ENCODE assay signal across 8 mouse cellular contexts in genomic region chr19:6277661-6278438, GRCm38 (mm10). TPM values are rescaled to one million over a fixed set of nuclear protein-coding genes. Genes with fewer than 3 reads are reported as not detected.
A peak's percentile ranks its signal among the peaks of the same experiment; 100 is the strongest.
DNase-seq lines count a peak whose midpoint lies in the region; ATAC-seq and TF ChIP-seq lines count a peak whose summit lies in the region.

No protein-coding gene starts in this region.

- H3K4me1 ChIP-seq in ES-Bruce4 (ENCODE audit: control insufficient read depth, insufficient read depth, low read length), result peaks cover 4% of the 10 kb centered on the region
- peaks cover 10% of the 10 kb centered on the region for H3K4me1 ChIP-seq in bone marrow, adult 2 months (ENCODE audit: control insufficient read depth, insufficient read depth, low read length)
- H3K4me1 ChIP-seq in forebrain, embryonic 13.5 days, result peaks cover 37% of the 10 kb centered on the region
- H3K4me1 ChIP-seq in hindbrain, embryonic 12.5 days, result peaks cover 39% of the 10 kb centered on the region
- H3K4me1 ChIP-seq in liver, embryonic 11.5 days (replicated peaks; ENCODE audit: control insufficient read depth, insufficient read depth, low read length), result peaks cover 57% of the 10 kb centered on the region

- H3K9ac ChIP-seq in ES-Bruce4 (ENCODE audit: low read depth, poor library complexity, severe bottlenecking), result peak overlapping the region; percentile 66
- peak overlapping the region; percentile 85 for H3K9ac ChIP-seq in forebrain, embryonic 13.5 days
- peak overlapping the region; percentile 82 for H3K9ac ChIP-seq in hindbrain, embryonic 12.5 days
- peak overlapping the region; percentile 91 for H3K9ac ChIP-seq in liver, embryonic 11.5 days (ENCODE audit: low read depth, low read length)

- H3K36me3 ChIP-seq in ES-Bruce4 (ENCODE audit: control insufficient read depth, insufficient read depth, low read length, poor library complexity, severe bottlenecking), result peaks cover 15% of the 10 kb centered on the region
- peaks cover 33% of the 10 kb centered on the region for H3K36me3 ChIP-seq in forebrain, embryonic 13.5 days (ENCODE audit: poor library complexity, severe bottlenecking)
- H3K36me3 ChIP-seq in hindbrain, embryonic 12.5 days, result peaks cover 33% of the 10 kb centered on the region
- peaks cover 22% of the 10 kb centered on the region for H3K36me3 ChIP-seq in liver, embryonic 11.5 days (ENCODE audit: control insufficient read depth, insufficient read depth, low read length)

- ATAC-seq in forebrain, embryonic 13.5 days, result no peak
- no peak for ATAC-seq in hindbrain, embryonic 12.5 days (ENCODE audit: low FRiP score)
- no peak for ATAC-seq in liver, embryonic 11.5 days (replicated peaks; ENCODE audit: low FRiP score)
- ATAC-seq in monocyte, adult 5-6 weeks (replicated peaks; ENCODE audit: insufficient number of reproducible peaks, low FRiP score, low TSS enrichment, poor library complexity, severe bottlenecking), result peak; percentile 41

- H3K27me3 ChIP-seq in ES-Bruce4 (ENCODE audit: control insufficient read depth, insufficient read depth, low read length, poor library complexity, severe bottlenecking), result no peaks in the 10 kb centered on the region
- H3K27me3 ChIP-seq in forebrain, embryonic 13.5 days, result no peaks in the 10 kb centered on the region
- no peaks in the 10 kb centered on the region for H3K27me3 ChIP-seq in hindbrain, embryonic 12.5 days
- H3K27me3 ChIP-seq in liver, embryonic 11.5 days (replicated peaks; ENCODE audit: control insufficient read depth, insufficient read depth, low read length), result no peaks in the 10 kb centered on the region

- whole genome bisulfite sequencing in bone marrow, adult 2 months, result 13% methylated on average over 10 of the region's 10 CpGs
- 9% methylated on average over 10 of the region's 10 CpGs for WGBS in forebrain, embryonic 13.5 days
- WGBS in hindbrain, embryonic 12.5 days, result 7% methylated on average over 10 of the region's 10 CpGs
- 11% methylated on average over 10 of the region's 10 CpGs for WGBS in liver, embryonic 11.5 days

- H3K4me2 ChIP-seq in forebrain, embryonic 13.5 days, result peak overlapping the region; percentile 94
- peak overlapping the region; percentile 78 for H3K4me2 ChIP-seq in hindbrain, embryonic 12.5 days (replicated peaks)
- peak overlapping the region; percentile 99 for H3K4me2 ChIP-seq in liver, embryonic 11.5 days

- TF ChIP-seq POLR2A in ES-Bruce4 (IDR thresholded peaks at IDR 0.05; ENCODE audit: insufficient read depth, low read length), result no peak
- no peak for TF ChIP-seq POLR2A in bone marrow, adult 2 months (IDR thresholded peaks at IDR 0.05; ENCODE audit: borderline replicate concordance, control insufficient read depth, low read depth, low read length)

- H3K27ac ChIP-seq in ES-Bruce4 (ENCODE audit: insufficient read depth, low read length), result peak overlapping the region; percentile 84
- peak overlapping the region; percentile 93 for H3K27ac ChIP-seq in bone marrow, adult 2 months (ENCODE audit: control insufficient read depth, insufficient read depth, low read depth, low read length, poor library complexity)
- no peak overlapping the region for H3K27ac ChIP-seq in forebrain, embryonic 13.5 days
- H3K27ac ChIP-seq in hindbrain, embryonic 12.5 days, result peak overlapping the region; percentile 0; the same call in 1 of the 2 replicates
- peak overlapping the region; percentile 82 for H3K27ac ChIP-seq in liver, embryonic 11.5 days (ENCODE audit: low read depth, low read length)

- no peak; the same call in 1 of the 2 replicates for TF ChIP-seq EP300 in ES-Bruce4 (IDR thresholded peaks at IDR 0.05; ENCODE audit: insufficient read depth, low read depth, low read length)

- TF ChIP-seq CTCF in ES-Bruce4 (IDR thresholded peaks at IDR 0.05; ENCODE audit: low read depth, low read length), result no peak
- no peak for TF ChIP-seq CTCF in bone marrow, adult 2 months (IDR thresholded peaks at IDR 0.05; ENCODE audit: control insufficient read depth, insufficient read depth, low read length)

- no peak for DNase-seq in liver, embryonic 11.5 days (ENCODE audit: low spot score)
- peak; percentile 87 for DNase-seq in urinary bladder, postnatal 14 days (ENCODE audit: low spot score)
- DNase-seq in layer of hippocampus, postnatal 36 days, result no peak

- peak overlapping the region; percentile 86 for H3K4me3 ChIP-seq in ES-Bruce4 (ENCODE audit: low read depth, low read length)
- peak overlapping the region; percentile 100 for H3K4me3 ChIP-seq in bone marrow, adult 2 months (replicated peaks; ENCODE audit: control insufficient read depth, low read depth, low read length)
- H3K4me3 ChIP-seq in forebrain, embryonic 13.5 days, result peak overlapping the region; percentile 86
- H3K4me3 ChIP-seq in hindbrain, embryonic 12.5 days, result peak overlapping the region; percentile 88
- H3K4me3 ChIP-seq in liver, embryonic 11.5 days (ENCODE audit: low read depth, low read length), result peak overlapping the region; percentile 88

- H3K9me3 ChIP-seq in ES-Bruce4 (replicated peaks; ENCODE audit: control insufficient read depth, insufficient read depth, low read length, poor library complexity, severe bottlenecking), result no peaks in the 10 kb centered on the region
- no peaks in the 10 kb centered on the region for H3K9me3 ChIP-seq in forebrain, embryonic 13.5 days (replicated peaks)
- H3K9me3 ChIP-seq in hindbrain, embryonic 12.5 days (replicated peaks), result no peaks in the 10 kb centered on the region
- H3K9me3 ChIP-seq in liver, embryonic 11.5 days (ENCODE audit: control insufficient read depth, low read length), result no peaks in the 10 kb centered on the region

RNA-seq across cellular contexts. Expression of gene Ehd1, which starts 1.3 kb away (rescaled TPM):
- polyA plus RNA-seq in ES-Bruce4 (2011; ENCODE audit: insufficient read depth, insufficient read length, low read depth, missing spikeins), result 81.0 and 81.6 TPM in 2 replicates
- polyA plus RNA-seq in bone marrow, adult 2 months (2011; ENCODE audit: insufficient read depth, insufficient read length, low replicate concordance, missing spikeins), result 40.0 and 63.1 TPM in 2 replicates
- 74.3 and 75.6 TPM in 2 replicates for polyA plus RNA-seq in forebrain, embryonic 13.5 days (2015; fragmentation: Nextera tagmentation; extraction: Ambion mirVana)
- polyA plus RNA-seq in hindbrain, embryonic 12.5 days (2016; fragmentation: Nextera tagmentation; extraction: Ambion mirVana), result 90.8 and 92.7 TPM in 2 replicates
- 96.5 and 105 TPM in 2 replicates for polyA plus RNA-seq in liver, embryonic 11.5 days (2014; fragmentation: Nextera tagmentation; extraction: Ambion mirVana)
- total RNA-seq in monocyte, adult 5-6 weeks (2017), result 40.8 to 62.5 TPM (median 59.6 TPM) in 3 replicates
- 10 to 100 TPM; 72.8 to 82.2 TPM for total RNA-seq in layer of hippocampus, postnatal 36 days (2021)

RNA-seq across cellular contexts. Expression of gene Cdc42bpg, which starts 28.4 kb away (rescaled TPM):
- 57.7 and 60.5 TPM in 2 replicates for polyA plus RNA-seq in ES-Bruce4 (2011; ENCODE audit: insufficient read depth, insufficient read length, low read depth, missing spikeins)
- 7.2 and 13.6 TPM in 2 replicates for polyA plus RNA-seq in bone marrow, adult 2 months (2011; ENCODE audit: insufficient read depth, insufficient read length, low replicate concordance, missing spikeins)
- polyA plus RNA-seq in forebrain, embryonic 13.5 days (2015; fragmentation: Nextera tagmentation; extraction: Ambion mirVana), result 0.22 and 0.39 TPM in 2 replicates
- 0.48 and 0.61 TPM in 2 replicates for polyA plus RNA-seq in hindbrain, embryonic 12.5 days (2016; fragmentation: Nextera tagmentation; extraction: Ambion mirVana)
- polyA plus RNA-seq in liver, embryonic 11.5 days (2014; fragmentation: Nextera tagmentation; extraction: Ambion mirVana), result 0.26 and 1.2 TPM in 2 replicates
- 1.9 to 4.3 TPM (median 2.2 TPM) in 3 replicates for total RNA-seq in monocyte, adult 5-6 weeks (2017)
- 1 to 10 TPM; 4.3 to 6.9 TPM for total RNA-seq in layer of hippocampus, postnatal 36 days (2021)

RNA-seq across cellular contexts. Expression of gene Atg2a, which starts 36.4 kb away (rescaled TPM):
- polyA plus RNA-seq in ES-Bruce4 (2011; ENCODE audit: insufficient read depth, insufficient read length, low read depth, missing spikeins), result 10.9 and 11.1 TPM in 2 replicates
- 17.0 and 36.4 TPM in 2 replicates for polyA plus RNA-seq in bone marrow, adult 2 months (2011; ENCODE audit: insufficient read depth, insufficient read length, low replicate concordance, missing spikeins)
- 8.9 and 9.7 TPM in 2 replicates for polyA plus RNA-seq in forebrain, embryonic 13.5 days (2015; fragmentation: Nextera tagmentation; extraction: Ambion mirVana)
- polyA plus RNA-seq in hindbrain, embryonic 12.5 days (2016; fragmentation: Nextera tagmentation; extraction: Ambion mirVana), result 14.7 and 15.4 TPM in 2 replicates
- polyA plus RNA-seq in liver, embryonic 11.5 days (2014; fragmentation: Nextera tagmentation; extraction: Ambion mirVana), result 10.4 and 13.5 TPM in 2 replicates
- total RNA-seq in monocyte, adult 5-6 weeks (2017), result 32.7 to 41.0 TPM (median 33.2 TPM) in 3 replicates
- total RNA-seq in layer of hippocampus, postnatal 36 days (2021), result 10 to 100 TPM; 31.3 to 34.0 TPM

RNA-seq across cellular contexts. Expression of gene Ppp2r5b, which starts 42.2 kb away (rescaled TPM):
- 12.2 and 17.1 TPM in 2 replicates for polyA plus RNA-seq in ES-Bruce4 (2011; ENCODE audit: insufficient read depth, insufficient read length, low read depth, missing spikeins)
- 21.0 and 43.9 TPM in 2 replicates for polyA plus RNA-seq in bone marrow, adult 2 months (2011; ENCODE audit: insufficient read depth, insufficient read length, low replicate concordance, missing spikeins)
- polyA plus RNA-seq in forebrain, embryonic 13.5 days (2015; fragmentation: Nextera tagmentation; extraction: Ambion mirVana), result 53.7 and 58.8 TPM in 2 replicates
- polyA plus RNA-seq in hindbrain, embryonic 12.5 days (2016; fragmentation: Nextera tagmentation; extraction: Ambion mirVana), result 66.3 and 72.2 TPM in 2 replicates
- polyA plus RNA-seq in liver, embryonic 11.5 days (2014; fragmentation: Nextera tagmentation; extraction: Ambion mirVana), result 10.5 and 12.0 TPM in 2 replicates
- 15.6 to 22.7 TPM (median 18.0 TPM) in 3 replicates for total RNA-seq in monocyte, adult 5-6 weeks (2017)
- 100 to 1,000 TPM; 135 to 137 TPM for total RNA-seq in layer of hippocampus, postnatal 36 days (2021)

RNA-seq across cellular contexts. Expression of gene Gpha2, which starts 51.7 kb away (rescaled TPM):
- polyA plus RNA-seq in ES-Bruce4 (2011; ENCODE audit: insufficient read depth, insufficient read length, low read depth, missing spikeins), result 1.0 TPM in 1 of 2 replicates, not detected in the other
- not detected in 2 replicates for polyA plus RNA-seq in bone marrow, adult 2 months (2011; ENCODE audit: insufficient read depth, insufficient read length, low replicate concordance, missing spikeins)
- 0.31 TPM in 1 of 2 replicates, not detected in the other for polyA plus RNA-seq in forebrain, embryonic 13.5 days (2015; fragmentation: Nextera tagmentation; extraction: Ambion mirVana)
- 1.4 and 1.5 TPM in 2 replicates for polyA plus RNA-seq in hindbrain, embryonic 12.5 days (2016; fragmentation: Nextera tagmentation; extraction: Ambion mirVana)
- polyA plus RNA-seq in liver, embryonic 11.5 days (2014; fragmentation: Nextera tagmentation; extraction: Ambion mirVana), result 0.70 TPM in 1 of 2 replicates, not detected in the other
- total RNA-seq in monocyte, adult 5-6 weeks (2017), result not detected in 3 replicates
- not detected for total RNA-seq in layer of hippocampus, postnatal 36 days (2021)
